Mouse (Mus musculus) CH12F3 (cell line): ENCODE results near the gene Dpp3.
"Not testable (repeated sequence)": the region's sequence is repeated elsewhere in the genome, so short reads cannot be mapped to it uniquely, and the experiment has no call there.

ENCODE experiments used
- in situ Hi-C: fragments of 300-500 bp; cut with MboI; formaldehyde crosslinking; loops from 2 replicates; pipeline ENCODE4 v1.14.3; 2020; ENCODE audit warnings: low sequenced_read_pairs

Dpp3 gene

DNA sequence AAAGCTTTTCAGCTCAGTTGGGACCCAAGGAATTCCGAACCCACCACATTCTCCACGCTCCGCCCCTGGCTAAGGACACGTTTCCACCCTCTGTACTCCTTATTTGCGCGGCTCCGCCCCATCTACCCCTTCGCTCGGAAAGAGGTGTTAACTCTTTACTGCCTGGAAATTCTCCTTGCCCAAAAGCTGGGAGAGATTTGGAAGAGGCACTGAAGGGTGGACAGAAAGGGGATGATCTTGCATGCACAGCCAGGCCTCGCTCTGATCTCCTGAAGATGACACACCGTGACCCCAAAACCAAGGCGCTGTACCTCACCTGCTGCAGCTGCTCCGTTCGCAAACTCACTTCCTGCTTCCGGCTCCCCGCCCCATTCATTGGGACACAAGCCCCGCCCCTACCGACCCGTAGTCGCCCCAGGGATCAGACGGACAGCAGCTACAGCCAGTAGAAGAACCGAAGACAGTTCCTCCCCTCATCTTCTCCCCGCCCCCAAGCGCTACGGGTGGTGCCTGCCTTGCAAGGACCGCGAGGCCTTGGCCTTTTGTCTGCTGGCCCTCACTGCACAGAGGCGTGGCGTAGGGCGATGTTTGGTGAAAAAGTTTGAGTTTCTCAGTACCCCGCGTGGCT is at the start of gene Dpp3:
Dpp3 (minus strand) TSS at position 384 of the 628 bp plus-strand sequence.
- in situ Hi-C loops: no loop called here

DNA sequence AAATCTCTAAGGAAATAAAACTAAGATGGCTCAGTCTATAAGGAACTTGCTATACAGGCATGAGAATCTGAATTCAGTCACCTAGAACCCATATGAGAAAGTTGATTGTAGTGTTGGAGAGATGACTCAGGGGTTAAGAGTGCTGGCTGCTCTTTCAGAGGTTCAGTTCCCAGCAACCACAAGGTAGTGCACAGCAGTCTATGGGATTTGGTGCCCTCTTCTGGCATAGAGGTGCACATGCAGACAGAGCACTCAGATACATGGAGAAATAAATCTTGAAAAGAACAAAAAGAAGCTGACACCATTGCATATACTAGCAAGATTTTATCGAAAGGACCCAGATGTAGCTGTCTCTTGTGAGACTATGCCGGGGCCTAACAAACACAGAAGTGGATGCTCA is 40.1 kb upstream of the Dpp3 start:
- in situ Hi-C loops: no loop called here

DNA sequence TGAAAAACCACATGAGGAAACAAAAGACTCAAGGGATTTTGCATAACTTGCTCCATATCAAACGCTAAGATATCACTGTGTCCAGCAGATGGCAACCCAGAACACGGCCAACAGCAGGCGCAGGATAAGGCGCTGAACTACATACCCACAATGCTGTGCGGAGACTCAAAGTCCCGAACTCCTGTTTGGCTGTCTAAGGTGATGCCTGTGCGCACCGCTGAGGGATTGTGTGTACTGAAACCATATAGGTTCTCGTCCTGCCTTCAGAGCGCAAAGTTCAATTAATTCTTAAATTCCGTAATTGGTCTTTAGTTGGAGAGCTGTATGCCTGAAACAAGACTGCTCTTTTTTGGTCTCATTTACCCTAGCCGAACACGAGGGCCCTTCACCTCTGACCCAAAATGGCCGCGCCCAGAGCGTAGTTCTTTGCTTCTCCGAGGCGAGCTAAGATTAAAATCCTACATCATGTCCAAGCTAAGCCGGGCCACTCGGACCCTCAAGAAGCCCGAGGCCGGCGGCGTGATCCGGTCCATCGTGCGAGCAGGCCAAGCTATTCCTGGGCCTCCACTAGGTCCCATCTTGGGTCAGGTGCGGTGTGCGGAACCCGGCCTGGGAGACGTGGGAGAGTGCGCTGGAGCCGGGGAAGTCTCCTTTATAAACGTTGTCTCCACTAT is 34.0 kb upstream of the Dpp3 start, which contains the start of gene Mrpl11:
Mrpl11 (plus strand) TSS at position 220 of the 674 bp plus-strand sequence.
- in situ Hi-C loops: no loop called here

DNA sequence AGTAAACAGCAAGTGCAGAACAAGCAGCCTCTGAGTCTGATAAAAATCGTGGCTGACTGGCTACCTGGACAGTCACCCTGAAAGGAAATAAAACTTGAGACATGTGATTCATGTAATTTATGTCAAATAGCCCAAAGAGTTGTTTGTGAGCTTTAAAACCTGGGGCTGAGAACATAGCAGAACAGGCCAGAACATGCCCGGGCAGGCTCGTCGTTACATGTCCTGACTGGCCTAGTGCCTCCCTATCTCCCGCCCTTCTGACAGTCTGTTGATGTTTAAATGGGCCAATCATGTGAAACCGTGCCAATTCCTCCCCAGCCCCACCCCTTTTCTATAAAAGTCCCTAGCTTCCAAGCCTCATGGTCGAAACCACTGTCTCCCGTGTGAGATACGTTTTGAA is 20.6 kb upstream of the Dpp3 start:
- in situ Hi-C loops: not testable (repeated sequence)

DNA sequence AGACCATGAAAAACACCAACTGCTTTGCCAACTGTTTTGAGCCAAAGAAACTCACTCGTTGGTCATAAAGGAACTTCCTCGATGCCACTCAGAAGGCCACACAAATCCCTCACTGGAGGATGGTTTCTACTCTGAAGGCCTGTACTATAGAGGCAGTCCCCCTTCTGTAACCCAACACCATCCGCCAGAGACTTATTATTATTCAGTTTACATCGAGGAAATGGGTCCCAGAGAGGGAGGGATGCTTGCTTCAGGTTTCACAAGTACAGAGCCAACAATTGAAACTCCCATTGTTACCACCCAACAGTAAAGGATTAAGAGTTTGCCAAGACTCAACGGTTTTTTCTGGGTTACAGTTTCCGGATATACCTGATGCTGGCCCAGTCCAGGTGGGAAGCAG is 17.5 kb upstream of the Dpp3 start:
- in situ Hi-C loops: no loop called here

DNA sequence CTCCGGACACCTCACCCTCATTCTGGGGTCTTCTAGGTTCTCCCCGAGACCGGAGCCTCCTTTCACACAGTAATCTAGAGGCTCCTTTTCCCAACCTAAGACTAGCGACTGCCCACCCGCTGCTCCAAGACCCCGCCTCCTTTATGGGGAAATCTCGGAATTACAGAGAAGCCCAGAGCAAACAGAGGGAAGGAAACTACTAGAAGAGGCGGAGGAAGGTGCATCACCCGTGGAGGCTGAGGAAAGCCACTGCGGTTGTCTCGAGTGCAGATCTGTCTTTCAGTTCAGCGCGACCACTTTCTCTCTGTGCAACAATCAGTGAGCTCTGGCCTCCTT is 15.1 kb upstream of the Dpp3 start:
- in situ Hi-C loops: no loop called here

DNA sequence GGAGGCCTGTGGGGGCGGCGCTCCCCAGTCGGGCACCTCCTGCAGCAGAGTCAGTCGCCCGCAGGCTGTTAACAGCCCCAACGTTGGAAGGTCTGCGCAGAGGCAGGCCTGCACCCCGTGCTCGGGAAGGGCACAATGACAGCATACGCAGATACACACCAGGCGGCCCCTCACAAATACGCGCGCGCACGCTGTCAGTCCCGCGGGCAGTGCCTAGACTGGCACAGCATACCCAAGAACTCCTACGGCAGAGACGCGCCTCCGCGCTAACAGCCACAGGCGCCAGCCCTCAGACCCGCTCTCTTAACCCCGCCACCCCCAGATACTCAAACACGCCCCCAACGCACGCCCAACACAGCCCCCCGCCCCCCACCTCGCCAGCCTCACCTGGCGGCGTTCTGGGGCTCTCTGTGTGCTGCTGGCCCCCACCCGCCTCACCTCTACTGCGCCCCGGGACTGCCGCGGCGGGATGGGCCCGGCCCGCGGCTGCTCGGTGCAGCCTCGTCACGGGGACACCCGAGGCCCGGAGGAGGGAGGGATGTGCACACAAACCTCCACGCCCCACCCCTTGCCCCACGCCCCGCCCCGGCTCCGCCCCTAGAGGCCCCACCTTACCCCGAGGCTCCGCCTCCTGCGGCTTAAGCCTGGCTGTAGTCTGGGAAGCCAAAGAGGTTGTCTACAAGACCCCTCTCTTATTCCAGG is 14.6 kb upstream of the Dpp3 start, which contains the start of gene Peli3:
Peli3 (minus strand) TSS at position 577 of the 702 bp plus-strand sequence.
- in situ Hi-C loops: no loop called here

DNA sequence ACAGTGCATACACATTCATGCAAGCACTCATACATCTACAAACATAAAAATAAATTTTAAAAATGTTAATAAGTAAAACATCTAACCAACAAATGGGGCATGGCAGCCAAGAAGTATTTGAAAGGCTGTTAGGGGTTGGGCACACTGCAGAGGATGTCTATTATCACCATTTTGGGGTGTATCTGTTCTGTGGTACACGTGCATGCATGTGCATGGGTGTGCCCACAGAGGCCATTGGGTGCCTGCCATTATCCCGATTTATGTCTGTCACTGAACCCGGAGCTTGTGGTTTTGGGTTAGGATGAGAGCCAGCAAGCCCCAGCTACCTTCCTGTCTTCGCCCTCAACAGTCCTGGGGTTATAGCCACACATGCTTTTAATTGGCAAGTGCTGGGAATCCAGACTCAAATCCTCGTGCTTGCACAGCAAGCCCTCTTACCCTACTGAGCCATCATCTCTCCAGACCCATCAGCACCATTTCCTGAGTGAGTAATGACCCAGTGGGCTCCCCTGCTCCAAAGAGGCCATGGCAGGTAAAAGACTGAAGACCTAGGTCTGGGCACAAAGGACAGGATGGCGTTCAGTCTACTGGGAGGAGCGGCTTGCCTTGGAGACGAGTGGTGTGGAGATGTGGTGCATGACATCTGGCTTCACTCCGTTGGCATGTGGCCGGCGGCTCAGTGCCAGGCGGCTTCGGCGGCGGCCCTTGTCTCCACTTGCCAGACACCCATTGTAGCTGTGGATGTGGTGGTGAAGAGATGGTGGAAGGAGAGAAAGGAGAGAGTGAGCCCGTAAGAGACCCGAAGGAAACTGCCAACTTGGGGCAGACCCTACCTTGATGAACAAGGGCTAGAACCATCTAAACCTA is 9.6 kb upstream of the Dpp3 start:
- in situ Hi-C loops: no loop called here

DNA sequence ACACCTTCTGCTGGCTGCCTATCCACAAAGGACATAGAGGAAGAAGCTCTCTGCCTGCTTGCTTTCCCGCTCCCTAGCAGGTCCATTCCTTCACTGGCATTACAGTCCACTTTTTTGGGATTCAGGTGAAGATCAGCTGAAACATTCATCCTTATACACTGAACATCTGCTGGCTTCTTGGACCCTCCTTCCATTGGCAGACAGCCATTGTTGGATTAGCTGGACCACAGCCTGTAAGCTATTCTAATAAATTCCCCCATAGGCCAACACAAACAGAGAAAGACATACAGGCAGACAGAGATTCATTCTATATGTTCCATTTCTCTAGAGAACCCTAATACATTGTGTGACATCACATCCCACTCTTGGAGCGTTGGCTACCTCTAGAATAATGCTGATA is 8.8 kb upstream of the Dpp3 start:
- in situ Hi-C loops: no loop called here

DNA sequence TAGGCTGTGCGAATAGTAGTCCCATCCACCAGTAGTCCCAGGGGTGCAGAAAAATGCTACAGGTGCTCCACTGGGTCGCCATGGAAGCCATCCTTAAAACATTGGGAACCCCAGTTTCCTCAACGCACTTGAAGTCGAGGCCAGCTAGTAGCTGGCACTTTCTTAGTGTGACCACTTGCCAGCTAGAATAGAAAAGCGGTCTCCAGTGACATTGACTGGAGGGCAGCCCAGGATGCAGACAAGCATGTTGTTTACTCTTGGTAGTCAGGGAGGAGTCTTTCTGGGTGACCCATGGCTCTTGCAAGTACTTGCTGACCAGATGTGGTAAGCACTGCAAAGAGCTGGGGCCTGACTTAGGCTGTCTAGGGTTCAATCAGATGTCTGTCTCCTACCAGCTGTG is 694 bp upstream of the Dpp3 start:
- in situ Hi-C loops: no loop called here

DNA sequence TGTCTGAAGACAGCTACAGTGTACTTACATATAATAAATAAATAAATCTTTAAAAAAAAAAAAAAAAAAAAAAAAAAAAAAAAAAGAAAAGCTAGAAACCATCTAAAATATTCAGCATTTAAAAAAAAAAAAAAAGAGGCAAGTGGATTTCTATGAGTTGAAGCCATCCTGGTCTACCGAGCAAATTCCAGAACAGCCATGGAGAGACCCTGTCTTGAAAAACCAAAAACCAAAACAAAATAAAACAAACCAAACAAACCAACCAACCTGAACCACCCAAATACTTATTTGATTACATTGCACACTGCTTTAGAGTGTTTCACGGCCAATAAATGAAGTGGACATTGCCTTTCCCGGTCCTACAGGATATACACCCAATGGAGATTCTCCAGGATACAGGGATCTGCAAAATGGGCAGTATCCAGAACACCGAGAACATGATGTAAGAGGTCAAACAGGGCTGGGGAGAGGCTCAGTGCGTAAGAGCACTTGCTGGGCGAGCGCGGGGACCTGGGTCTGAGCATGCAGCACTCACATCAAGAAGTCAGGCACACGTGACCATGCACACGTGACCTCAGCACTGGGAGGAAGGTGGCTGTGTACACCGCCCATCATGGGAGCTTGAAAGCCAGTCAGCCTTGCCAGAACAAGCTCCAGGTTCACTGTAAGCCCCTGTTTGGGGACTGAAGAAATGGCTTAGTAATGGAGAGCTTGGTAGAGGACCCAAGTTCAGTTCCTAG is 2.8 kb downstream of the Dpp3 start:
- in situ Hi-C loops: no loop called here

DNA sequence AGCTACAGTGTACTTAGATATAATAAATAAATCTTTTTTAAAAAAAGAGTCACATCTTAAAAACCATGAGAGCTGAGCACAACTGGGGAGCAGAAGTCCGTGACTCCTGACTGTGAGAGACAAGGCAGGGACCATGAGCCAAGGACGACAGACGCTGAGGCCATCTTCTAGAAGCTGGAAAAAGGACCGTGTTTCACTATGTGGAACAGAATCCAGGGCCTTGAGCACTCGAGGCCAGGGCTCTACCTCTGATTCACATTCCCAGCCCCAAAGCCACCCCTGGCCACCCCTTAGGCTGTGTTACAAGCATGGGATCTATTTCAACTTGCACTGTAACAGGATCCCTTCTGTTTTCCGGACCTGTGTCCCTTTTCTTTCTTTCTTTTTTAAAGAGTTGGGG is 8.4 kb downstream of the Dpp3 start:
- in situ Hi-C loops: no loop called here

DNA sequence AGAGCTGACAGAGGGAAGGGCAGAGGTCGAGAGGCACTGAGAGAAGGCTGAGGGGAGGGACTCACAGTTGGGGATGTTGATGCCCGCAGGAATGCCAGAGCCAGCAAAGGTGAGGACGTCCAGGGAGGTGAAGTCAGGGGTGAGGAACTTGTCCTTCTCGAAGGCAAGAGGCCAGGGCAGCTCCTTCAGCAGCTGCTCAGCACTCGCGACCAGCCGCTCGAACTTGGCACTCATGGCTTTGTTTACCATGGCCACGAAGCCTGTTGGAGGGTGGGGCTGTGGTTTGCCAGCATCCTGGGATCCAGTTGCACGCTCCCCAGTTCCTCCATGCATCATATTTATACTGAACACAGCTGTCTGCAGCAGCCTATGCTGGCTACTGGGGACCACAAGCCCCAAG is 11.3 kb downstream of the Dpp3 start:
- in situ Hi-C loops: no loop called here

DNA sequence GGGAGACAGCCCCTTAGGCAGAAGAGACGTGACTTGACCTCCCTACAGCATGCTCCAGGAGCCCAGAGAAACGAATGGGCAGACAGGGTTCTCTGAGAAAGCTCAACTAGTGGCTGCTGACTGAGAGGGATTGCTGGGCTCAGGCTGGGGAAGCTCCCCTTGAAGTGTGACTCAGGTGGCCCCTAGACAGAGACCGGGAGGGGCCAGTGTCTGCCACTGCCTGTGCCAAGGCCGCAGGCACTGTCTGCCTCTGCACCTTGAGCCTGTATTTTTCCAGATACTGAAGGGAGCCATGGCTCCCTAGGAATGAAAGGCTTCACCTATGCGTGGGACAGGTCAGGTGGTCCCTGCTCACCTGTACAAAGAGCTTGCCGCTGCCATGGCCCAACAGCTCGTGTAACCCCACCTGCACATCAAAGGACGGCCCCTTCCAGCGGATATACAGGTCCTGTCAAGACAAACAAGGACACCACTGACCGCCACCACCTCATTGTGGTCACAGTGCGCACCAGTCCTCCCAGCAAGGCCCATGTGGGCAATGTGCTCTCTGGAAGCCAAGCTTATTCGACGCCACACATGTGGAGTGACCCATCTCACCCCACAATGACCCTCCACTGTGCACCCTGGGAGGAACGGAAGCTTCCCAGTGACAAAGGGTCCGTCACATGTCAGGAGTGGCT is 12.0 kb downstream of the Dpp3 start:
- in situ Hi-C loops: no loop called here

DNA sequence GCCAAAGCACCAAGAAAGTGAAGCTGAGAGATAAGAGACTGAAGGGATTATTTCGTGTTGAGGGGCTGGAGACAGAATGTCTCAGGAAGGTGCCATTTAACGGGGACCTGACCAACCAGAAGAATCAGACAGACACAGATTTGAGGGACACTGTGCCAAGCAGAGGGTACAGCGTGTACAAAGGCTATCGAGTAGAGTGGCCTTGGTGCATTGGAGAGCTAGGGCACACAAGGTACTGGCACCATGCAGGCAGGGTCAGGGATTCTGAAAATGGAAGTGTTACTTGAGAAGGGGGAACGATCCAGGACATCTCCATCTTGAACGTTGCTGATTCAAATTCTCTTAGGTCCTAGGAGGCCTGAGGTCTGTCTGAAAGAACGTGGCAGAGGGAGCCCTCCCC is 18.7 kb downstream of the Dpp3 start:
- in situ Hi-C loops: no loop called here

DNA sequence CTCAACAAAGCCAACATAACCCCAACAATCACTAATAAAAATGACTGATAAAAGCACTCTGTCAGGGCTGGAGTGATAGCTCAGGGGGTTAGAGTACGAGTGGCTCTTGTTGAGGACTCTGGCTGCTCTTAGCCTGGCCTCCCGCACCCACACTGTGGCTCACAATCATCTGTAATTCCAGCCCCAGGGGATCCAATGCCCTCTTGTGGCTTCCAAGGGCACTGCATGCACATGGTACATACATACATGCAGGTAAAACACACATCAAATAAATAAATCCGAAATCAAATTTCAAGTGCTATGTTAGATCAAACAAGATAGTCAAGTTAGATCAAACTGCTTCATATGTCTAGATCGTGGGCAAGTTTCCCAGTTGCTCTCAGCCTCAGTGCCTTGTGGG is 20.0 kb downstream of the Dpp3 start:
- in situ Hi-C loops: no loop called here

DNA sequence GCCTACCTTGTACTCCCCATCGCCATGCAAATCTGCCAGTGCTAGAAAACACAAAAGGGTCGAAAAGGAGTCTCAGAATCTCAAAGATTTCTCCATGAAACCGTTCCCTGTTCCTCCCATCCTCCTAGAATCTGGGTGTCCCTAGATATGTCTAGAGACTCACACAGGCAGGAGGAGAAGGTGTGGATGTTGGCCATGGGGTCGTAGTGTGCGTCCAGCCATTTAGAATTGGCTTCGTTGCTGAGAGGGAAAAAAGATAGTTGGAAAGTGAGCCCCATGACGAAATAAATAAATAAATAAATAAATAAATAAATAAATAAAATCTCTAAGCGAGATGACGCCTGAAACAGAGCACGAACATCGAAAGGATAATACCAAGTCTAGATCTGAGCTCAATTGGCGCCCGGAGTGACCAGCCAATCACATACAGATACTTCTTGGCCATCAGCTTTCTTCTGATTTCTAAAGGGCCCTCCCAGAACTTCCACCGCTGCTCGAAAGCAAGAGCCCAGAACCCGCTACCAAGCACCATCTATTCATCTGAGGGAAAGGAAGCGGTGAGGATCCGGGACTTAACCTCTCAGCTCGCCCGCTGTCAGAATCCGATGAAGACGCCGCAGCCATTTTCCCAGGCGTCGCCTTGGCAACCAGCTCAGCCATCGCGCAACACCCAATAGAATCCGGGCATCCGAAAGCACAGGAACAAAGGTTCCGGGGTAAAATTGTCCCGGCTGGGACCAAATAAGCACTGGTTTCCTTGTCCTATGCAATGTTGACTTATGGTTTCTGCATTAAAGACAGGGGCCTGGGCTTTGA is 21.9 kb downstream of the Dpp3 start, which contains the start of gene Bbs1:
Bbs1 (minus strand) TSS at position 650 of the 816 bp plus-strand sequence.
- in situ Hi-C loops: no loop called here

DNA sequence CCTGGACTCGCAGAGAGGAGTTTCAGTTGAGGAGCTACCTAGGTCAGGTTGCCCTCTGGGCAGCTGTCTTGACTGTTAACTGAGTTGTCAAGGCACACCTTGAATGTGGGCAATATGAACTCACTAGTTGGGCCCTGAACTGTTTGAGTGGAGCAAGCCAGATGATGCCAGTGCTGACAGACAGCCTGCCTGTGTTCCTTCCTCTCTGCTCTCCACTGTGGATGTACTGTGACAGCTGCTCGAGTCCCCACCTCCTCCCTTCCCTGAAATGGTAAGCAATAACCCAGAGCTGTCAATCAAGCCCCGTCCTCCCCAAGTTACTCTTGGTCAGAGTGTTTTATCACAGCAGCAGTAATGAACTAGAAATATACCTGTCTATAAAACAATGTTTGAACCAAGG is 28.2 kb downstream of the Dpp3 start:
- in situ Hi-C loops: no loop called here

DNA sequence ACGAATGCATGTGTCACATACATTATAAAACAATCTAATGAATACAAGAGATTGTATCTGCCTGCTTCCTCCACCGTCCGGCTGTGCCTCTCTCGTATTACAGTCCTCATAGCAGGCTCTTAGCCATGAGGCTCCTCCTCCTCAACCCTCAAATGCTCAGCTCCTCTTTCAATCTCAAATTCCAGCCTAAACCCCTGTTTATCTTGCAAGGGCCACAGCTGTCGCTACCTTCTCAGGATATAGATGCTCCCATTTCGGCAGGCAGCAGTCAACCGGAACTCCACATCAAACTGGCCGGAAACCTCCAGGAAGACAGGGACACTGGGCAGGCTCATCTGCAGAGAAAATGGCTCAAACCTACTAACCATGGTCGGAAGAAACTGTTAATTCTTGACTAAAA is 29.1 kb downstream of the Dpp3 start:
- in situ Hi-C loops: no loop called here
